Mouse (Mus musculus): ENCODE measurements around the gene Tspyl1. TPM values are rescaled to one million over a fixed set of nuclear protein-coding genes. Genes with fewer than 3 reads are reported as not detected.
"Not testable (repeated sequence)": the region's sequence is repeated elsewhere in the genome, so short reads cannot be mapped to it uniquely, and the experiment has no call there.

Gene Tspyl1
- 52.2 and 54.2 TPM in 2 replicates for total RNA-seq (2021)
- long read RNA-seq, experiment 1, transcript Tspyl1-201 (1 exons, 3,086 nt) = major isoform, 145 of 147 reads
- long read RNA-seq, experiment 1, partial matches to known transcripts = 0 of 147 reads
- long read RNA-seq, experiment 1, other reads (novel, unspliced or antisense) = 2 of 147 reads
- long read RNA-seq, experiment 2, transcript Tspyl1-201 (1 exons, 3,086 nt) = major isoform, 94 of 97 reads
- long read RNA-seq, experiment 2, partial matches to known transcripts = 0 of 97 reads
- long read RNA-seq, experiment 2, other reads (novel, unspliced or antisense) = 3 of 97 reads

- DNase-seq = peak; percentile 98
Measured at GRCm38 (mm10) chr10:34281962-34282388, at the start of gene Tspyl1. TSS of gene Tspyl1 (plus strand) at chr10:34282190.

GRCm38 (mm10) chr10:34233418-34233817 lies 48.6 kb upstream of the Tspyl1 start:
- no peak for DNase-seq

- no peak for DNase-seq
Measured at GRCm38 (mm10) chr10:34233931-34234745, 47.9 kb upstream of the Tspyl1 start.

GRCm38 (mm10) chr10:34235384-34235783 lies 46.6 kb upstream of the Tspyl1 start:
- DNase-seq = no peak

- no peak for DNase-seq
Measured at GRCm38 (mm10) chr10:34236569-34236968, 45.4 kb upstream of the Tspyl1 start.

- DNase-seq = no peak
Measured at GRCm38 (mm10) chr10:34238536-34238935, 43.5 kb upstream of the Tspyl1 start.

- no peak for DNase-seq
Measured at GRCm38 (mm10) chr10:34244745-34245144, 37.2 kb upstream of the Tspyl1 start.

- DNase-seq = peak; percentile 32
Measured at GRCm38 (mm10) chr10:34246106-34246505, 35.9 kb upstream of the Tspyl1 start.

GRCm38 (mm10) chr10:34247757-34248156 lies 34.2 kb upstream of the Tspyl1 start:
- no peak for DNase-seq

GRCm38 (mm10) chr10:34249594-34249993 lies 32.4 kb upstream of the Tspyl1 start:
- DNase-seq = no peak

GRCm38 (mm10) chr10:34252833-34253232 lies 29.2 kb upstream of the Tspyl1 start:
- not testable (repeated sequence) for DNase-seq

- no peak for DNase-seq
Measured at GRCm38 (mm10) chr10:34265106-34265505, 16.9 kb upstream of the Tspyl1 start.

- DNase-seq = no peak
Measured at GRCm38 (mm10) chr10:34267312-34268070, 14.5 kb upstream of the Tspyl1 start.

- DNase-seq = peak; percentile 35
Measured at GRCm38 (mm10) chr10:34271681-34272080, 10.3 kb upstream of the Tspyl1 start.

- peak; percentile 52 for DNase-seq
Measured at GRCm38 (mm10) chr10:34280591-34281175, 1.3 kb upstream of the Tspyl1 start.

GRCm38 (mm10) chr10:34281211-34281961 lies 604 bp upstream of the Tspyl1 start:
- DNase-seq = no peak

GRCm38 (mm10) chr10:34282420-34283238 lies 639 bp downstream of the Tspyl1 start:
- DNase-seq = peak; percentile 70

GRCm38 (mm10) chr10:34296911-34297298 lies 14.9 kb downstream of the Tspyl1 start:
- no peak for DNase-seq

GRCm38 (mm10) chr10:34297299-34297979 lies 15.4 kb downstream of the Tspyl1 start, which contains the start of gene Tspyl4:
TSS of gene Tspyl4 (plus strand) at chr10:34297442.
- DNase-seq = peak; percentile 95

Measured in adrenal gland, postnatal 14 days (tissue).